Mouse (Mus musculus): ENCODE measurements around the gene Ppbp. TPM values are rescaled to one million over a fixed set of nuclear protein-coding genes. Genes with fewer than 3 reads are reported as not detected.

The Ppbp gene
- polyA plus RNA-seq, 1 experiment from 2014 or later: 3.8 TPM

DNA sequence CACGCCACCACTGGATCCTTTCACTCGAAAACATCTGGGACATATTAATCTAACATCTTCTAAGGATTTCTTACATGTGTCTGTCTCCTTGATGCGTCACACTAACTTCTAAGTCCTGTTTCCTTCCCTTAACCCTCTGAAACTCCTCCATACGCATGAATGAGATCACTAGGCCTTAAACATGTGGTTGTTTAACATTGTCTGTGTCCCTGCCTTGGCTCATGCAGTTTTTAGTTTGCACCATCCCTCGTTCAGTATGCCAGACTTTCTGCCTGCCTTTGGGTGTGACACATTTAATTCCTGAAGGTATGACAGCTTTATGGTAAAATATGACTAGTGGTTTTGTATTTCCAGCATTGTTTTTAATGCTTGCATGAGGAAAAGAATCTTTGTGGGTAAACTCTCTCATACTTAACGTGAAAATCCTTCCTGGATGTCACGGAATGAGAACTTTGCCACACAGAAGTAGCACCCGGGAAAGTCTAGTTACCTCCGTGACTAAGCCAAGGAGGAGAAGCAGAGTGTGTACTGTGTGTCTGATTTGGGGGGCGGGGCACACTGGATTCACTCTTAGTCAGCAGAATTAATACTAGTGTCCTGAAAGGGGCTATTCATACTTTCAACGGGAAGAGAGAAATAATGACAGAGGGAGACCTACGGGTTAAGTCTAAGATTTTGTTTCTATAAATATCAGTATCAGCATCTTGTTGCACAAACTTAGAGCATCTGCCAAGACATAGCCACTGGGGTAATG, 4.2 kb upstream of the Ppbp start:
- no peak overlapping the region for H3K9ac ChIP-seq
- no peaks in the 10 kb centered on the region for H3K9me3 ChIP-seq
- H3K4me1 ChIP-seq: peaks cover 5% of the 10 kb centered on the region; the same call in 1 of the 2 replicates
- H3K27ac ChIP-seq: no peak overlapping the region
- 67% methylated on average over 12 of the region's 12 CpGs for WGBS
- no peak for ATAC-seq (ENCODE audit: insufficient read depth, low FRiP score, low read depth)
- H3K4me3 ChIP-seq (replicated peaks): no peak overlapping the region
- 0 out of 2 replicates have a peak, but pooled peaks cover 6% of the 10 kb centered on the region for H3K27me3 ChIP-seq (replicated peaks)
- H3K4me2 ChIP-seq: no peak overlapping the region
- no peaks in the 10 kb centered on the region for H3K36me3 ChIP-seq

DNA sequence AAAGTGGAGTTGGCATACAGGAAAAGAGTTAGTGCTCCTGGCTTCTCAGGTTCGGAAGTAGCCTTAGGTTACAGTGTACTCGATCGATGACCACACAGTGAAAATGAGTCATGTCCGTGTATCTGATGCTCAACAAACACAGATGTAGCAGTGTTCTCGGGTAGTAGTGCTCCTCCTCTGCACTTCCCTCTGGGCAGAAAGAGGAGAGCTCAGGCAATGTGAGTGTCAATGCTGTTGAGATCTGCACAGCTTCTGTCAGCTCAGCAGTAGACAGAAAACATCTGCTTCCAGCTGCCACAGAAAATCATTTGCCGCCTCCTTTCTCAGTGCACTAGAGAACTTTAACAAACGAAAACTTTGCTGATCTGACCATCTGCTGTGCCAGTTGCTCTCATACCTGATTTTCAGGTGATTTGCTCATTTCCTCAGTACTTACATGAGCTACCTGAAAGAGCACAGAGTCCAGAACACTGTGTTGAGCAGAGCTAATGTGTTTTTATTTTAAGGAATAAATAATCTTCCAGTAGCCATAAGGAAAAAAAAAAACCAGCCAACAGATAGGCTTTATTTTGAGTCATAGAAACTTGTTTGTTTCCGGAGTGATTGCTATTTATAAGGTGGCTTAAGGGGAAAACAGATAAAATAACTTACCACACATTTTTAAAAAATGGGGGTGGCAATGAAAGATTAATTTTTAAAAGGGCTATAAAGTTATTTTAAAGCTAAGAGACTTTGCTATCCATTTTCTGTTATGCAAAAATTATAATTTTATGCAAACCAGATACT, 2.3 kb upstream of the Ppbp start:
- Histone ChIP-seq H3K4me3 (replicated peaks) (no peak overlapping the region), H3K9ac (no peak overlapping the region), H3K4me1 (no peaks in the 10 kb centered on the region), H3K36me3 (no peaks in the 10 kb centered on the region), H3K27ac (no peak overlapping the region), H3K4me2 (no peak overlapping the region), H3K9me3 (no peaks in the 10 kb centered on the region), H3K27me3 (replicated peaks) (no peaks in the 10 kb centered on the region)
- WGBS: 31% methylated on average over 8 of the region's 8 CpGs
- ATAC-seq (ENCODE audit: insufficient read depth, low FRiP score, low read depth): peak; percentile 58; the same call in 1 of the 2 replicates

DNA sequence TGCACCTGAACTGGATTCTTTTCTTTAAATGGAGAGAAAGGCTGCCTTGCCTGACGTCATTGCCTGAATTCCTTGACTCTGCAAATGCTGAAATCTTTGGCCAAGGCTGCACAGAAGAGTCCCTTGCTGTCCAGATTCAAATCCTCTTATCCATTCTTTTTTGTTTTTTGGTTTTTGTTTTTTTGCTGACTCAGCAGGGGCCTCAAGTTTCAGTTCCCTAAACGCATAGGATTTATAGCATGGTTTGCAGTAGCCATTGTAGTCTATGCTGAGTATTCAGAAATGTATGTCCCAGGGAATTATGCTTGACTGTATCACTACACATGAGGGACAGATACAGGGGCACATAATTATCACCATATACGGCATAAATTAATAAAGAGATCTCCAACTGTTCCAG, 3.1 kb downstream of the Ppbp start:
- 71% methylated on average over 3 of the region's 3 CpGs for WGBS
- Histone ChIP-seq H3K4me2 (no peak overlapping the region), H3K4me3 (replicated peaks) (no peak overlapping the region), H3K4me1 (peaks cover 7% of the 10 kb centered on the region; the same call in 1 of the 2 replicates), H3K27me3 (replicated peaks) (no peaks in the 10 kb centered on the region), H3K36me3 (no peaks in the 10 kb centered on the region), H3K9me3 (no peaks in the 10 kb centered on the region), H3K27ac (no peak overlapping the region), H3K9ac (no peak overlapping the region)
- no peak for ATAC-seq (ENCODE audit: insufficient read depth, low FRiP score, low read depth)

DNA sequence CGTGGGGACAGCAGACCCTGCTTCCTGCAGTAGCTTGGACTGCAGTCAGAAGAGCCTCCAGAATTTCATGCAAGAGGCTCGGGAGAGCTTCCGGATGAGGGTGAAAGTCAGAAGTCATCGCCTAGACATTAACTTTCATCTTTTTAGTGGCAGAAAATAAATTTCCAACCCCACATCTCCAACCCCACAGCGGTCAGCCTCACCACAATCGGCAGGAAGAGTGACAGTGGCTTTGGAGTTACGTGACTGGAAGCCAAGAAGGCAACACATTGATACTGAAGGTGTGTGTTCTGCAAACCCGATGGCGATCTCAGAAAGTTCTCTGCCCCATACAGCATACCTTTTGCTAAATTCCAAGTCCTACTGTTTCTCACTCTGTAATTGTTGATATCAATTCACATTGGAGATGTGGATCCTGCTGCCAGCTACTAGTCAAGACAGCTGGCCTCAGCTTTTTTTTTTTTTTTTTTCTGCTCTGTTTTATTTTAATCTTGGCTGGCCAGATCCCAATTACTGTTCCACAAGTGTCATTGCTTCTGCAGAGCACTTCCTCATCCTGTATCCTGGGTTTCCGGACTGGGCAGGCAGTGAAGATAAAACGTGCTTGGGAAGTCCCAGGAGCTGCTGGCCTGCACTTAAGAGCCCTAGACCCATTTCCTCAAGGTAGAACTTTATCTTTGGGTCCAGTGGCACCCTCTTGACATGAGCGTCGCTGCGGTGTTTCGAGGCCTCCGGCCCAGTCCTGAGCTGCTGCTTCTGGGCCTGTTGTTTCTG, 3.7 kb downstream of the Ppbp start, which contains the start of gene Pf4:
TSS of gene Pf4 (plus strand) at position 556 of the 774 bp plus-strand sequence.
- no peak for ATAC-seq (ENCODE audit: insufficient read depth, low FRiP score, low read depth)
- H3K4me2 ChIP-seq: no peak within 1 kb of the TSS
- peaks cover 7% of the 10 kb centered on the region; the same call in 1 of the 2 replicates for H3K4me1 ChIP-seq
- H3K9me3 ChIP-seq: no peaks in the 10 kb centered on the region
- H3K9ac ChIP-seq: no peak within 1 kb of the TSS
- WGBS: 70% methylated on average over 16 of the region's 16 CpGs
- H3K36me3 ChIP-seq: no peaks in the 10 kb centered on the region
- H3K27me3 ChIP-seq (replicated peaks): no peaks in the 10 kb centered on the region
- no peak within 1 kb of the TSS for H3K27ac ChIP-seq
- no peak within 1 kb of the TSS for H3K4me3 ChIP-seq (replicated peaks)

DNA sequence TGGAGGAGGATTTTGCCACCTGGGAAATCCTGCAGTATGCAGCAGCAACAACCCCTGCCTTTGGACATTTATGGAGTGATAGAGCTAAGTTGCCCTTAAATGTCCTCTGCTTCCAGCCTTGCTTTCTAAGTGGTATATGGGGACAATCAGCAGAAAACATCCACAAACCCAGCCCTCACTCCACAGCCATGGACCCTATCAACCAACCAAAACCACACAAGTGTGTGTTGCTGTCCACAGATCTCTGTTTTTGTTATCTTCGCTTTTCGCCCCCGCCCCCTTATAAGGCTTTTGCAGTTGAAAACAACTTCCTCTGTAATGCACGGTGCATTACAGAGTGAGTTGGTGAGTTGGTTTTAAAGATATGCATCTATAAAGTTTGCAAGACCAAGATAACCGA, 7.2 kb downstream of the Ppbp start:
- H3K4me1 ChIP-seq: peaks cover 7% of the 10 kb centered on the region; the same call in 1 of the 2 replicates
- H3K36me3 ChIP-seq: no peaks in the 10 kb centered on the region
- ATAC-seq (ENCODE audit: insufficient read depth, low FRiP score, low read depth): no peak
- no peaks in the 10 kb centered on the region for H3K9me3 ChIP-seq
- H3K27me3 ChIP-seq (replicated peaks): no peaks in the 10 kb centered on the region
- H3K4me3 ChIP-seq (replicated peaks): no peak overlapping the region
- no peak overlapping the region for H3K9ac ChIP-seq
- H3K4me2 ChIP-seq: no peak overlapping the region
- WGBS: 78% methylated on average over 5 of the region's 5 CpGs
- H3K27ac ChIP-seq: no peak overlapping the region

DNA sequence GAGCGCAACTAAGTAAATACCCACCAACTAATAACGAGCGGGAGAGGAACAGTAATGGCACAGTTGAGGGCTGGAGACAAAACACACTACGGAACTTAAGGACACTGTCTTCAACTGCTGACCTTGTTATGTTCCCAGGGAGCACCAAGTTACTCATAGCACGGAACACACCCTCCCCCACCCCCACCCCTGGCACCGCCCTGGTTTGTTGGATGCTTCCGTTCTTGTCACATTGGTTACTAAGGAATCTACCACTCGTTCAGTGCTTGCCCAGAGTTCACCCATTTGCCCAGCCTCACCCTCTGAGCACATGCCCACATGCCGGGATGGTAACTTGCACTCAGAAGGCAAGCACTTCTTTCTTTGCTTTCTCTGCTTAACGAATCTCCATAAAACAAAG, 9.3 kb downstream of the Ppbp start:
- H3K9ac ChIP-seq: no peak overlapping the region
- peaks cover 5% of the 10 kb centered on the region; the same call in 1 of the 2 replicates for H3K4me1 ChIP-seq
- no peaks in the 10 kb centered on the region for H3K27me3 ChIP-seq (replicated peaks)
- H3K36me3 ChIP-seq: no peaks in the 10 kb centered on the region
- 79% methylated on average over 10 of the region's 10 CpGs for WGBS
- H3K4me3 ChIP-seq (replicated peaks): no peak overlapping the region
- no peak overlapping the region for H3K4me2 ChIP-seq
- no peak for ATAC-seq (ENCODE audit: insufficient read depth, low FRiP score, low read depth)
- H3K27ac ChIP-seq: no peak overlapping the region
- no peaks in the 10 kb centered on the region for H3K9me3 ChIP-seq

DNA sequence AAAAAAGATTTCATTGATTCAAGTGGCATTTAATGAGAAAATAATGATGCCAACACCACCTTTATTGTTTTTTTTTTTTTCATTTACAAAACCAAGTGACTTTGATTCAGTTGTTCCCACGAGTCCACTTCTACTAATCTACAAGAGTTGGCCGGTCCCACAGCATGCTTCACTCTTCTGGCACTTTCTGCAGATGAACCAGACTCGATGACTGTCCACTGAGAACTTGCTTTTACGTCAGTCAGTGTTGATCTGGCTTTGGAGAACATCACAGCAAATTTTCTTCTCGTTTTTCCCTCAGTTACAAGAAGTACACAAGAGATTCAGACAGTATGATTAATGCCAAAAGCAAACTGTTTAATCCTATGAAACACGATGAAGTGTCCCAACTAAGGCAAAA, 10.5 kb downstream of the Ppbp start:
- no peak for ATAC-seq (ENCODE audit: insufficient read depth, low FRiP score, low read depth)
- Histone ChIP-seq H3K36me3 (no peaks in the 10 kb centered on the region), H3K4me2 (no peak overlapping the region), H3K27me3 (replicated peaks) (no peaks in the 10 kb centered on the region), H3K9me3 (no peaks in the 10 kb centered on the region), H3K4me1 (no peaks in the 10 kb centered on the region), H3K4me3 (replicated peaks) (no peak overlapping the region), H3K9ac (no peak overlapping the region), H3K27ac (no peak overlapping the region)
- 62% methylated on average over 6 of the region's 6 CpGs for WGBS

DNA sequence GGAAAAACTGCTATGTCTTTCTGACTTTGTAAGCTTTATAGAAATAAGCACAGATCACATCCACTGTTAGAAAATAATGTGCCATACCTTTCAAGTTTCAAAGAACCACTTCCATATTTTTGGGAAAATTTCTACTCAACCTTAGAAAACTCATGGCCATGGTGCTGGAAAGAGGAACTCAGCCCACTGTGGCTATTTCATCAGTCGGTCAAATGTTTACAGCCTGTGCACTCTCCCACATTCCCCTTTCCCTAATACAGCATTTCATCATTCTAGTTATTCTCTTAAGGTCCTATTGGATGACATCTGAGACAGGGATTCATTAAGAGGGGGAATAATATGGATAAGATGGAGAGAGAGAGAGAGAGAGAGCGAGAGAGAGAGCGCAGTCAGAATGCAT, 15.4 kb downstream of the Ppbp start:
- Histone ChIP-seq H3K36me3 (no peaks in the 10 kb centered on the region), H3K9ac (no peak overlapping the region), H3K27me3 (replicated peaks) (no peaks in the 10 kb centered on the region), H3K27ac (no peak overlapping the region), H3K4me1 (peaks cover 7% of the 10 kb centered on the region; the same call in 1 of the 2 replicates), H3K4me3 (replicated peaks) (no peak overlapping the region), H3K9me3 (no peaks in the 10 kb centered on the region), H3K4me2 (no peak overlapping the region)
- no peak for ATAC-seq (ENCODE audit: insufficient read depth, low FRiP score, low read depth)
- whole genome bisulfite sequencing: 70% methylated on average over 3 of the region's 3 CpGs

DNA sequence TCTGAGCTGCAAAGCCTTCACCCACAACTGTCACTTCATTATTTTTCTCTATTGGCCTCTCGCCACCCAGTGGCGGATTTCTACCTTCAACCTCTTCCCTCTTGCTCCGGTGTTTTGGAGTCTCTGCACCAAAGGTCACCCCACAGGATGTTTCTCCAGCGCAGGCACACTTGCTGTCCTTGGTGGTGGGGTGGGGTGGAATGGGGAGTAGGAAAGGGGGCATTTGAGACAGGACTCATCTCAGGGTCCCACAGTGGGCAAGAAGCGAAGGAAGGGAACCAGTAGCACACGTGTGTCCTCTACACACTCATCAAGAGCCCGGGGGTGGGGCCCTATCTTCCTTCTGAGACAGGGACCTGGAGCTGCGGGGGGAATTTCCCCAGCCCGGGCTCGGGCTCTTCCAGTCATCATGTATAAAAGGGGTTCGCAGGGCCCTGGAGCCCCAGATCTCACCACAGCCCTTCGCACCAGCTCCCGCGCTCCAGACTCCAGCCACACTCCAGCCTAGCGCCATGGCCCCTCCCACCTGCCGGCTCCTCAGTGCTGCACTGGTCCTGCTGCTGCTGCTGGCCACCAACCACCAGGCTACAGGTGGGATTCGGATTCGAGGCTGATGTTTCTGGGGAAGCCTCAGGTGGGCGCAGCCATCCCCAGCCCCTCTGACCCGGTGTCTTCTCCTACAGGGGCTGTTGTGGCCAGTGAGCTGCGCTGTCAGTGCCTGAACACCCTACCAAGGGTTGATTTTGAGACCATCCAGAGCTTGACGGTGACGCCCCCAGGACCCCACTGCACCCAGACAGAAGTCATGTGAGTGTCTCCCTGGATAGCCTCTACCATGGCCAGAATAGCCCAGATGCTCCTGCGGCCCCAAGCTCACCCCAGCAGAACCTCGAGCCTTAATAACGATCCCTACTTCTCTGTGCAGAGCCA, 17.6 kb downstream of the Ppbp start, which contains the start of gene Cxcl3:
TSS of gene Cxcl3 (plus strand) at position 445 of the 930 bp plus-strand sequence.
- no peaks in the 10 kb centered on the region for H3K36me3 ChIP-seq
- 17% methylated on average over 26 of the region's 26 CpGs for WGBS
- H3K4me2 ChIP-seq: peak within 1 kb of the TSS; percentile 73
- peak; percentile 83 for ATAC-seq (ENCODE audit: insufficient read depth, low FRiP score, low read depth)
- H3K4me1 ChIP-seq: peaks cover 7% of the 10 kb centered on the region; the same call in 1 of the 2 replicates
- no peaks in the 10 kb centered on the region for H3K27me3 ChIP-seq (replicated peaks)
- no peak within 1 kb of the TSS for H3K27ac ChIP-seq
- H3K9ac ChIP-seq: no peak within 1 kb of the TSS; the same call in 1 of the 2 replicates
- peak within 1 kb of the TSS; percentile 32 for H3K4me3 ChIP-seq (replicated peaks)
- no peaks in the 10 kb centered on the region for H3K9me3 ChIP-seq

DNA sequence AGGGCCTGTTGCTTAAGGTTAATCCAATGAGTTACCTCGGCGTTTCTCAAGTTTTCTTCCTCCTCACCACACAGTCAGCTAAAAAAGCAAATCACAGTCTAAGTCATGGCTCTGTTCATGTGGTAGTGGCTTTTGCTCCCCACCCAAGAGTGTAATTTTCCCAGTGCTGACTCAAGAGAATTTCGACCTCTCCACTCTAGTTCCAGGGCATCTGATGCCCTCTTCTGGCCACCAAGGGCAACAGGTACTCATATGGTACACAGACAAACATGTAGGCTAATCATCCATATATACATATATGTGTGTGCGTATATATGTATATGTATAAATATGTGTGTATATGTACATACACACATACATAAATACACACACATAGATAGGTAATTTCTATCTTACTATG, 19.8 kb downstream of the Ppbp start:
- H3K4me1 ChIP-seq: peaks cover 7% of the 10 kb centered on the region; the same call in 1 of the 2 replicates
- no peaks in the 10 kb centered on the region for H3K36me3 ChIP-seq
- no peaks in the 10 kb centered on the region for H3K9me3 ChIP-seq
- H3K27me3 ChIP-seq (replicated peaks): no peaks in the 10 kb centered on the region
- H3K27ac ChIP-seq: no peak overlapping the region
- no peak overlapping the region for H3K4me3 ChIP-seq (replicated peaks)
- H3K4me2 ChIP-seq: no peak overlapping the region
- H3K9ac ChIP-seq: no peak overlapping the region
- WGBS: 75% methylated on average over 4 of the region's 4 CpGs
- no peak for ATAC-seq (ENCODE audit: insufficient read depth, low FRiP score, low read depth)
